Mouse (Mus musculus): ENCODE results near the gene Cyp3a13. TPM values are rescaled to one million over a fixed set of nuclear protein-coding genes. Genes with fewer than 3 reads are reported as not detected.
"Not testable (repeated sequence)": the region's sequence is repeated elsewhere in the genome, so short reads cannot be mapped to it uniquely, and the experiment has no call there.

Cyp3a13 gene
- polyA plus RNA-seq, 1 experiment, result not detected

DNA sequence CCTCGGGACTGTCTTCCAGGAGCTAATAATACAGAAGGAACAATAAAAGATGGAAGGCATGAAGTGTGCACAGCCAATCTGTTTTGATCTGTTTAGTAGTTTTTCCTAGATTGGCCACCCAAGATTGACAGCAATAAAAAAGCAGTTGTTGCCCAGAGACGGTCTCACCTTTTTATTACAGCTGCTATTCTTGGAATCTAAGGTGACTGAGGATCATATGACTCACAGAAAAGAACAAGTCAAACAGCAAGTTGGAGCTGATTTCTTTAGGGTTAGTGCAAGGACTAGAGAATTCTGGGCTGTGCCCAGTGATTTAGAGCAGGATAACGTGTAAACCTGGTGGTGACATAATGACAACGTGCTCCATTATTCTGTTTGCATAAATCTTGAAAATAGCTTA, 19.5 kb upstream of the Cyp3a13 start:
- TF ChIP-seq CTCF (IDR thresholded peaks at IDR 0.05; ENCODE audit: extremely low read depth, insufficient read depth, insufficient read length, insufficient replicate concordance), result no peak
- no peak for TF ChIP-seq POLR2A (IDR thresholded peaks at IDR 0.05; ENCODE audit: low read depth, low read length)
- no peaks in the 10 kb centered on the region for H3K27me3 ChIP-seq (ENCODE audit: control insufficient read depth, insufficient read depth, low read length)
- WGBS, result 87% methylated on average over 4 of the region's 4 CpGs
- no peaks in the 10 kb centered on the region for H3K4me1 ChIP-seq (ENCODE audit: control insufficient read depth, insufficient read depth, insufficient read length)
- no peak overlapping the region for H3K27ac ChIP-seq (ENCODE audit: insufficient read depth, low read length)
- no peak overlapping the region for H3K4me3 ChIP-seq (ENCODE audit: extremely low read depth, insufficient read depth, insufficient read length)
- no peaks in the 10 kb centered on the region for H3K36me3 ChIP-seq (ENCODE audit: control insufficient read depth, insufficient read depth, low read length)
- DNase-seq (ENCODE audit: low read depth in 1 of 2, low spot score in 2 of 2), result no peak

DNA sequence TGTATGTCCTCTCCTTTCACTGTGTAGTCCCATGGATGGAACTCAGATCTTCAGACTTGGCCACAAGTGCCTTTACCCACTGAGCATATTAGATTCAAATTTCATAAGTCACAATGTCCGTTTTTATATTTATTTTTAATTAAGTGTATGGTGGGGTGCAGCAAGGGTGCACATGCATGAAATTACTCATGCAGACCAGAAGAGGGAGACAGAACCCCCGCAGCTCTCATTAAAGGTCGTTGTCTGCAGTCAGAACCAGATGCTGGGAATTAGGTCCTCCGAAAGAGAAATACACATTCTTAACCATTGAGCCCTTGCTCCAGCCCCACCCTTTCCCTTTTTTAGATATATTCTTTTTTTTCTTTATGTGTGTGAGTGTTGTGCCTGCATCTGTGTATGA, 15.8 kb upstream of the Cyp3a13 start:
- Histone ChIP-seq H3K4me1 (ENCODE audit: control insufficient read depth, insufficient read depth, insufficient read length) (no peaks in the 10 kb centered on the region), H3K4me3 (ENCODE audit: extremely low read depth, insufficient read depth, insufficient read length) (no peak overlapping the region), H3K36me3 (ENCODE audit: control insufficient read depth, insufficient read depth, low read length) (no peaks in the 10 kb centered on the region), H3K27me3 (ENCODE audit: control insufficient read depth, insufficient read depth, low read length) (no peaks in the 10 kb centered on the region), H3K27ac (ENCODE audit: insufficient read depth, low read length) (no peak overlapping the region)
- TF ChIP-seq POLR2A (IDR thresholded peaks at IDR 0.05; ENCODE audit: low read depth, low read length) (no peak), CTCF (IDR thresholded peaks at IDR 0.05; ENCODE audit: extremely low read depth, insufficient read depth, insufficient read length, insufficient replicate concordance) (no peak)
- WGBS, result 55% methylated on average over 4 of the region's 4 CpGs
- no peak for DNase-seq (ENCODE audit: low read depth in 1 of 2, low spot score in 2 of 2)

DNA sequence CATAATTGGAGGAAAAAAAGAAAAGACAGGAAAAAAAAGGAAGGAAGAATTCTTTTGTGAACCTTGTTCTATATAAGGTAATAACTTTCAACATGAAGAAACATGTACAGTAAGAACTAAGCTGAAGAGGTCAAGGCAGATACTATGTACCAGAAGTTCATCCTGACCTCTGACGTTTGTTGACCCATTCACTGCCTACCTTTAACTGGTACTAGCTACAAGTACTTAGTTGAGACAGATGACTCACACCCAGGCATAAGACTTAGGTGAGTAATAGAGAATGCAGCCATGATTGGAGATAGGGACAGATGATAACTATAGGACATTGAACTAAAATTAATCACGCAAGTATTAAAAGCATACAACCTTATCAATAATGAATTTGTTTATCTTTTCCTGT, 15.1 kb upstream of the Cyp3a13 start:
- DNase-seq (ENCODE audit: low read depth in 1 of 2, low spot score in 2 of 2), result no peak
- no peak for TF ChIP-seq CTCF (IDR thresholded peaks at IDR 0.05; ENCODE audit: extremely low read depth, insufficient read depth, insufficient read length, insufficient replicate concordance)
- no peak for TF ChIP-seq POLR2A (IDR thresholded peaks at IDR 0.05; ENCODE audit: low read depth, low read length)
- Histone ChIP-seq H3K27ac (ENCODE audit: insufficient read depth, low read length) (no peak overlapping the region), H3K4me3 (ENCODE audit: extremely low read depth, insufficient read depth, insufficient read length) (no peak overlapping the region), H3K36me3 (ENCODE audit: control insufficient read depth, insufficient read depth, low read length) (no peaks in the 10 kb centered on the region), H3K4me1 (ENCODE audit: control insufficient read depth, insufficient read depth, insufficient read length) (no peaks in the 10 kb centered on the region), H3K27me3 (ENCODE audit: control insufficient read depth, insufficient read depth, low read length) (no peaks in the 10 kb centered on the region)
- WGBS, result 95% methylated on average over 2 of the region's 2 CpGs

DNA sequence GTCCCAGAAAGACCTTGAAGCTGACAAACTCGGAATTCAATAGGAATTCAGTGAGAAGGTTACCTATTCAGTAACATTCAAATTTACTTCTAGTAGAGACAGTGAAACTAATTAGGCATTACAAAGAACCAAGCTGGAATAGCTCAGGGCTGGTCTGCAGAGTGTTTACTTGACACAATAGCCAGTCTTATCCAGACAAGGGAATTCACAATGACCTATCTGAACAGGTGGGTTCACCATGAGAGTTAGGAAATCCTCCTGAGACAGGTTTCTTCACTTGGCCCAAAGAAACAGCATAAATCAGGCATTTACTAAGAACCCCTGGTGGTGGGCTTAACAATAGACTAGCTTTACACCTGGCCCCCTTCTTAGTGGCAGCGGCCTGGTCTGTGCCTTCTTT, 12.5 kb upstream of the Cyp3a13 start:
- H3K27me3 ChIP-seq (ENCODE audit: control insufficient read depth, insufficient read depth, low read length); H3K4me1 ChIP-seq (ENCODE audit: control insufficient read depth, insufficient read depth, insufficient read length); H3K27ac ChIP-seq (ENCODE audit: insufficient read depth, low read length); DNase-seq (ENCODE audit: low read depth in 1 of 2, low spot score in 2 of 2); H3K4me3 ChIP-seq (ENCODE audit: extremely low read depth, insufficient read depth, insufficient read length); H3K36me3 ChIP-seq (ENCODE audit: control insufficient read depth, insufficient read depth, low read length): not testable (repeated sequence)
- WGBS, result 72% methylated on average over 2 of the region's 2 CpGs

DNA sequence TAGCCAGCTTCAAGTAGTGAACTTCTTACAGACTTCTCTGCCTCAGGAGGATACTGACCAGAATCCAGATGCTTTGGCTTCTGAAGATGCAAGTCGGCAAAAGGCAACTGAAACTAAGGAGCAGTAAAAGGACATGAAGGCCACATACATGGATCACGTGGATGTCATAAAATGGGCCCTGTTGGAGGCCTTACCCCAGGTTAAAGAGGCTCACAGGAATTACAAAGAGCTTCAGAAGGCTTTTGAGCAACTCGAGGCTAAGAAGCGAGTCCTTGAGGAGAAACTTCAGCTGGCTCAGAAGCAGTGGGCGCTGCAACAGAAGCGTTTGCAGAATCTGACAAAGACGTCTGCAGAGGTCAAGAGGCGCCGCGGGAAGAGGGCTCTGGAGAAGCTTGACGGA, 7.0 kb upstream of the Cyp3a13 start:
- WGBS, result 74% methylated on average over 11 of the region's 11 CpGs
- TF ChIP-seq POLR2A (IDR thresholded peaks at IDR 0.05; ENCODE audit: low read depth, low read length) (no peak), CTCF (IDR thresholded peaks at IDR 0.05; ENCODE audit: extremely low read depth, insufficient read depth, insufficient read length, insufficient replicate concordance) (no peak)
- H3K27ac ChIP-seq (ENCODE audit: insufficient read depth, low read length), result no peak overlapping the region

DNA sequence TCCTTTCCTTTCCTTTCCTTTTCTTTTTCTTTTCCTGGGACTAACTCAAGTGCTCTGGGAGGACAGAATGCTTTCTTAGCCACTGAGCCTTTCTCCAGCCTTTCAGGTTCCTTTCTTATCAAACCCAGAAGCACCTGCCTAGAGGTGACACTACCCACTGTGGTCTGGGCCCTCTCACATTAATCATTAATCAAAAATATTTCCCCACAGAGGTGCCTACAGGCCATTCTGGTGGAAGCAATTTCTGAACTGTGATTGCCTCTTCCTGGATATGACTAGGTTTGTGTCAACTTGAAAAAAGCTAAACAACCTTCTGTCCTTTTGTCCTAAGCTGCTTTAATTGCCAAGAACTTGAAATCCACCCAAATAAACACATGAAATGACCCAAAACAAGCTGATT, 752 bp upstream of the Cyp3a13 start:
- Histone ChIP-seq H3K27ac (ENCODE audit: insufficient read depth, low read length) (no peak overlapping the region), H3K4me1 (ENCODE audit: control insufficient read depth, insufficient read depth, insufficient read length) (no peaks in the 10 kb centered on the region), H3K27me3 (ENCODE audit: control insufficient read depth, insufficient read depth, low read length) (no peaks in the 10 kb centered on the region), H3K4me3 (ENCODE audit: extremely low read depth, insufficient read depth, insufficient read length) (no peak overlapping the region), H3K36me3 (ENCODE audit: control insufficient read depth, insufficient read depth, low read length) (no peaks in the 10 kb centered on the region)
- no peak for TF ChIP-seq CTCF (IDR thresholded peaks at IDR 0.05; ENCODE audit: extremely low read depth, insufficient read depth, insufficient read length, insufficient replicate concordance)
- no peak for DNase-seq (ENCODE audit: low read depth in 1 of 2, low spot score in 2 of 2)

More for the DNA sequence above, 7.0 kb upstream of the Cyp3a13 start:
- no peak for DNase-seq (ENCODE audit: low read depth in 1 of 2, low spot score in 2 of 2)
- Histone ChIP-seq H3K4me3 (ENCODE audit: extremely low read depth, insufficient read depth, insufficient read length) (no peak overlapping the region), H3K36me3 (ENCODE audit: control insufficient read depth, insufficient read depth, low read length) (no peaks in the 10 kb centered on the region), H3K4me1 (ENCODE audit: control insufficient read depth, insufficient read depth, insufficient read length) (no peaks in the 10 kb centered on the region), H3K27me3 (ENCODE audit: control insufficient read depth, insufficient read depth, low read length) (no peaks in the 10 kb centered on the region)

DNA sequence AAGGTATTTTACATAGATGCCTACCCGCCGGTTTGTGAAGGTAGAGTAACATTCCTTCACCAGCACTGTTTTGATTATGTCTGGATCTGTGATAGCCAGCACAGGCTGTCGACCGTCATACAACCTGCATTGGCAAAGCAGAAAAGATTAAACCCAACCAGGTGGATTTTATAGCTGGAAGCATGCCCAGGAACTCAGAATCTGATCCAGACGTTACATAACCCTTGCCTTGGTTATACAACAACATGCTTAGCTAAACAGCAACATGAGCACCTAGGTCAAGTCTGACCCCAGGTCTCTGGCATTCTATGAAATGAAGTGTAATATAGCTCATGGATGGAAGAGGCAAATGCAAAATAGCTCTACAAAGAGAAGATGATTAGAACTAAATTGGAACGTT, 5.9 kb downstream of the Cyp3a13 start:
- 74% methylated on average over 6 of the region's 6 CpGs for WGBS
- TF ChIP-seq POLR2A (IDR thresholded peaks at IDR 0.05; ENCODE audit: low read depth, low read length), result no peak
- TF ChIP-seq CTCF (IDR thresholded peaks at IDR 0.05; ENCODE audit: extremely low read depth, insufficient read depth, insufficient read length, insufficient replicate concordance), result no peak
- Histone ChIP-seq H3K36me3 (ENCODE audit: control insufficient read depth, insufficient read depth, low read length) (no peaks in the 10 kb centered on the region), H3K4me1 (ENCODE audit: control insufficient read depth, insufficient read depth, insufficient read length) (no peaks in the 10 kb centered on the region), H3K27ac (ENCODE audit: insufficient read depth, low read length) (no peak overlapping the region), H3K4me3 (ENCODE audit: extremely low read depth, insufficient read depth, insufficient read length) (no peak overlapping the region), H3K27me3 (ENCODE audit: control insufficient read depth, insufficient read depth, low read length) (no peaks in the 10 kb centered on the region)
- DNase-seq (ENCODE audit: low read depth in 1 of 2, low spot score in 2 of 2), result no peak

DNA sequence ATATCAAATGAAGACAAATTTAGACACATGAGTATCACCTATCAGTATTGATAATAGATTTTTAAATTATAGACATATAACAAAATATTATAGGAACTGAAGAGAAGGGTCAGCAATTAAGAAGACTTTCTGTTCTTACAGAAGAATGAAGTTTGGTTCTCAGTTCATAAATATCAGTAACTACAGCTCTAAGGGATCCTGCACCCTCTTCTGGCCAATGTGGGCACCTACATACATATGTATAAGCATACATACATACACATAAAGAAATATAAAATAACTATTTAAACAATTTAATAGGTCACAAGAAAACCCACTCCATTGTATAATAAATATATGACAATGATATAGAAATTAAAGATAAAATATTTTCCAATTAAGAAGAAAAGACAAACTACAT, 6.9 kb downstream of the Cyp3a13 start:
- no peak overlapping the region for H3K4me3 ChIP-seq (ENCODE audit: extremely low read depth, insufficient read depth, insufficient read length)
- H3K27me3 ChIP-seq (ENCODE audit: control insufficient read depth, insufficient read depth, low read length), result no peaks in the 10 kb centered on the region
- H3K27ac ChIP-seq (ENCODE audit: insufficient read depth, low read length), result no peak overlapping the region
- DNase-seq (ENCODE audit: low read depth in 1 of 2, low spot score in 2 of 2), result no peak
- TF ChIP-seq POLR2A (IDR thresholded peaks at IDR 0.05; ENCODE audit: low read depth, low read length) (no peak), CTCF (IDR thresholded peaks at IDR 0.05; ENCODE audit: extremely low read depth, insufficient read depth, insufficient read length, insufficient replicate concordance) (no peak)
- H3K36me3 ChIP-seq (ENCODE audit: control insufficient read depth, insufficient read depth, low read length), result no peaks in the 10 kb centered on the region
- no peaks in the 10 kb centered on the region for H3K4me1 ChIP-seq (ENCODE audit: control insufficient read depth, insufficient read depth, insufficient read length)
